Mouse (Mus musculus): ENCODE results near the gene Ptpn23. TPM values are rescaled to one million over a fixed set of nuclear protein-coding genes. Genes with fewer than 3 reads are reported as not detected.

Gene Ptpn23
- total and polyA plus RNA-seq, 3 experiments = 7.3 to 40.1 TPM; not detected in 1

GRCm38 (mm10) chr9:110448857-110449617 is 41.0 kb upstream of the Ptpn23 start (continued):
- no peak for TF ChIP-seq POLR2A (IDR thresholded peaks at IDR 0.05; ENCODE audit: control insufficient read depth in 1 of 2, insufficient read depth in 1 of 2, low read depth in 1 of 2, low read length in 2 of 2, poor library complexity in 1 of 2)
- no peak for TF ChIP-seq USF1 (IDR thresholded peaks at IDR 0.05; ENCODE audit: low read depth, low read length)
- no peak for TF ChIP-seq ZKSCAN1 (IDR thresholded peaks at IDR 0.05; ENCODE audit: low read depth, low read length)

GRCm38 (mm10) chr9:110448356-110448755 is 40.3 kb upstream of the Ptpn23 start:
- TF ChIP-seq POLR2AphosphoS2 (IDR thresholded peaks at IDR 0.05; ENCODE audit: low read length) = no peak
- no peak for TF ChIP-seq ZKSCAN1 (IDR thresholded peaks at IDR 0.05; ENCODE audit: low read depth, low read length)
- peaks cover 0 to 6% of the 10 kb centered on the region in 2 experiments; a peak in 2 of 4 replicates for H3K4me1 ChIP-seq (ENCODE audit: control insufficient read depth in 1 of 2, insufficient read depth in 2 of 2, low read length in 2 of 2)
- DNase-seq (ENCODE audit: low read depth, low spot score) = no peak
- H3K79me2 ChIP-seq (ENCODE audit: control insufficient read depth, insufficient read depth, low read length, poor library complexity) = no peaks in the 10 kb centered on the region
- no peak overlapping the region for H3K4me3 ChIP-seq (ENCODE audit: control insufficient read depth in 1 of 2, insufficient read depth in 1 of 2, low read depth in 2 of 2, low read length in 2 of 2)
- H3K9ac ChIP-seq (ENCODE audit: control insufficient read depth, low read depth, low read length, poor library complexity, severe bottlenecking) = no peak overlapping the region
- no peaks in the 10 kb centered on the region for H3K36me3 ChIP-seq (ENCODE audit: control insufficient read depth in 1 of 2, insufficient read depth in 2 of 2, low read length in 2 of 2)
- no peak overlapping the region for H3K27ac ChIP-seq (ENCODE audit: control insufficient read depth, low read depth, low read length)
- no peaks in the 10 kb centered on the region for H3K27me3 ChIP-seq (ENCODE audit: control insufficient read depth in 1 of 2, insufficient read depth in 2 of 2, low read length in 2 of 2)
- no peaks in the 10 kb centered on the region for H3K9me3 ChIP-seq (replicated peaks; ENCODE audit: insufficient read depth, low read length)

- no peak overlapping the region for H3K27ac ChIP-seq (ENCODE audit: control insufficient read depth, low read depth, low read length)
- no peaks in the 10 kb centered on the region for H3K27me3 ChIP-seq (ENCODE audit: control insufficient read depth in 1 of 2, insufficient read depth in 2 of 2, low read length in 2 of 2)
- no peak for DNase-seq (ENCODE audit: low read depth, low spot score)
- H3K9me3 ChIP-seq (replicated peaks; ENCODE audit: insufficient read depth, low read length) = no peaks in the 10 kb centered on the region
- H3K36me3 ChIP-seq (ENCODE audit: control insufficient read depth in 1 of 2, insufficient read depth in 2 of 2, low read length in 2 of 2) = no peaks in the 10 kb centered on the region
- H3K4me1 ChIP-seq (ENCODE audit: control insufficient read depth in 1 of 2, insufficient read depth in 2 of 2, low read length in 2 of 2) = no peaks in the 10 kb centered on the region
- no peak overlapping the region for H3K4me3 ChIP-seq (ENCODE audit: control insufficient read depth in 1 of 2, insufficient read depth in 1 of 2, low read depth in 2 of 2, low read length in 2 of 2)
- TF ChIP-seq ETS1 (IDR thresholded peaks at IDR 0.05; ENCODE audit: low read depth, low read length) = no peak
- H3K9ac ChIP-seq (ENCODE audit: control insufficient read depth, low read depth, low read length, poor library complexity, severe bottlenecking) = no peak overlapping the region
- no peaks in the 10 kb centered on the region for H3K79me2 ChIP-seq (ENCODE audit: control insufficient read depth, insufficient read depth, low read length, poor library complexity)
Measured at GRCm38 (mm10) chr9:110440559-110440958, 32.5 kb upstream of the Ptpn23 start.

GRCm38 (mm10) chr9:110440049-110440448 is 32.0 kb upstream of the Ptpn23 start:
- H3K4me3 ChIP-seq (ENCODE audit: control insufficient read depth in 1 of 2, insufficient read depth in 1 of 2, low read depth in 2 of 2, low read length in 2 of 2) = no peak overlapping the region

More at GRCm38 (mm10) chr9:110440049-110440448, 32.0 kb upstream of the Ptpn23 start:
- no peaks in the 10 kb centered on the region for H3K36me3 ChIP-seq (ENCODE audit: control insufficient read depth in 1 of 2, insufficient read depth in 2 of 2, low read length in 2 of 2)
- no peak overlapping the region for H3K27ac ChIP-seq (ENCODE audit: control insufficient read depth, low read depth, low read length)
- no peaks in the 10 kb centered on the region for H3K79me2 ChIP-seq (ENCODE audit: control insufficient read depth, insufficient read depth, low read length, poor library complexity)
- no peaks in the 10 kb centered on the region for H3K4me1 ChIP-seq (ENCODE audit: control insufficient read depth in 1 of 2, insufficient read depth in 2 of 2, low read length in 2 of 2)
- TF ChIP-seq POLR2AphosphoS2 (IDR thresholded peaks at IDR 0.05; ENCODE audit: low read length) = no peak
- no peak for TF ChIP-seq MAFK (IDR thresholded peaks at IDR 0.05; ENCODE audit: borderline replicate concordance, low read depth, low read length)
- no peak for TF ChIP-seq CTCF (IDR thresholded peaks at IDR 0.05 in 2 of 3, conservative IDR thresholded peaks at IDR 0.05 in 1 of 3; ENCODE audit: control insufficient read depth in 1 of 3, insufficient read depth in 1 of 3, low read depth in 2 of 3, low read length in 3 of 3, poor library complexity in 1 of 3, severe bottlenecking in 1 of 3)
- TF ChIP-seq CHD2 (IDR thresholded peaks at IDR 0.05; ENCODE audit: low read length) = no peak
- no peak for TF ChIP-seq POLR2AphosphoS5 (IDR thresholded peaks at IDR 0.05; ENCODE audit: borderline replicate concordance, low read depth, low read length)
- no peak for TF ChIP-seq SIN3A (IDR thresholded peaks at IDR 0.05; ENCODE audit: low read length)
- no peak for TF ChIP-seq UBTF (IDR thresholded peaks at IDR 0.05; ENCODE audit: borderline replicate concordance, insufficient read depth, low read depth, low read length)
- no peak for TF ChIP-seq NELFE (IDR thresholded peaks at IDR 0.05; ENCODE audit: low read depth, low read length)
- TF ChIP-seq USF1 (IDR thresholded peaks at IDR 0.05; ENCODE audit: low read depth, low read length) = no peak
- no peak for TF ChIP-seq GATA1 (IDR thresholded peaks at IDR 0.05; ENCODE audit: low read depth, low read length)
- TF ChIP-seq MYC (IDR thresholded peaks at IDR 0.05; ENCODE audit: low read depth, low read length) = no peak
- TF ChIP-seq POLR2A (IDR thresholded peaks at IDR 0.05; ENCODE audit: control insufficient read depth in 1 of 2, insufficient read depth in 1 of 2, low read depth in 1 of 2, low read length in 2 of 2, poor library complexity in 1 of 2) = no peak
- no peak for TF ChIP-seq EP300 (IDR thresholded peaks at IDR 0.05; ENCODE audit: low read depth in 1 of 2, low read length in 2 of 2)
- TF ChIP-seq USF2 (IDR thresholded peaks at IDR 0.05; ENCODE audit: borderline replicate concordance in 1 of 2, insufficient read depth in 1 of 2, low read depth in 1 of 2, low read length in 2 of 2) = no peak
- TF ChIP-seq MAX (IDR thresholded peaks at IDR 0.05; ENCODE audit: low read length) = no peak
- TF ChIP-seq SMC3 (IDR thresholded peaks at IDR 0.05; ENCODE audit: low read depth, low read length) = no peak
- no peaks in the 10 kb centered on the region for H3K27me3 ChIP-seq (ENCODE audit: control insufficient read depth in 1 of 2, insufficient read depth in 2 of 2, low read length in 2 of 2)
- DNase-seq (ENCODE audit: low read depth, low spot score) = no peak
- H3K9ac ChIP-seq (ENCODE audit: control insufficient read depth, low read depth, low read length, poor library complexity, severe bottlenecking) = no peak overlapping the region
- no peaks in the 10 kb centered on the region for H3K9me3 ChIP-seq (replicated peaks; ENCODE audit: insufficient read depth, low read length)

Data from MEL (cell line).